Mouse (Mus musculus): ENCODE results near the gene Apol7b.

Gene Apol7b

GRCm38 (mm10) chr15:77384340-77385030 is 62.8 kb downstream of the Apol7b start:
- DNase-seq (ENCODE audit: low spot score in 2 of 2), result no peak

- DNase-seq (ENCODE audit: low spot score in 2 of 2), result no peak
These were observed 64.4 kb downstream of the Apol7b start for GRCm38 (mm10) chr15:77382880-77383279.

GRCm38 (mm10) chr15:77382271-77382850 is 64.9 kb downstream of the Apol7b start:
- DNase-seq (ENCODE audit: low spot score in 2 of 2), result no peak

GRCm38 (mm10) chr15:77381481-77381880 is 65.8 kb downstream of the Apol7b start:
- no peak for DNase-seq (ENCODE audit: low spot score in 2 of 2)

GRCm38 (mm10) chr15:77379921-77380320 is 67.4 kb downstream of the Apol7b start:
- DNase-seq (ENCODE audit: low spot score in 2 of 2), result no peak

- DNase-seq (ENCODE audit: low spot score in 2 of 2), result no peak
These were observed 69.9 kb downstream of the Apol7b start for GRCm38 (mm10) chr15:77377419-77377818.

- no peak for DNase-seq (ENCODE audit: low spot score in 2 of 2)
These were observed 70.4 kb downstream of the Apol7b start for GRCm38 (mm10) chr15:77376920-77377319.
